Mouse (Mus musculus) lung, embryonic 14.5 days (tissue): ENCODE measurements around the gene Pdk2. TPM values are rescaled to one million over a fixed set of nuclear protein-coding genes. Genes with fewer than 3 reads are reported as not detected.

Experiments used
- ATAC-seq: fragments of 200-750 bp; cut with Nextera tagmentation; 2 replicates; pipeline ENCODE4 v1.8.0; 2017; ENCODE audit warnings: mild to moderate bottlenecking, moderate TSS enrichment, moderate library complexity; ENCODE audit not compliant: insufficient read depth
- DNase-seq: peaks from one replicate; pipeline ENCODE4 v3.0.0-alpha.2; 2015
- H3K27ac ChIP-seq: fragments of 300-500 bp; sonication (generic); 2 replicates; pipeline ENCODE4 v1.5.1; 2014; ENCODE audit warnings: low read depth, mild to moderate bottlenecking, moderate library complexity
- H3K27me3 ChIP-seq: fragments of 300-500 bp; sonication (generic); 2 replicates; pipeline ENCODE4 v1.6.1; 2014; ENCODE audit warnings: low read length, control low read depth; ENCODE audit not compliant: insufficient read depth
- H3K36me3 ChIP-seq: fragments of 300-500 bp; sonication (generic); 2 replicates; pipeline ENCODE4 v1.6.1; 2014; ENCODE audit warnings: control low read depth; ENCODE audit not compliant: insufficient read depth
- H3K4me1 ChIP-seq: fragments of 300-500 bp; sonication (generic); 2 replicates; pipeline ENCODE4 v1.6.1; 2014; ENCODE audit warnings: antibody characterized with exemption, control low read depth; ENCODE audit not compliant: insufficient read depth
- H3K4me2 ChIP-seq: fragments of 300-500 bp; sonication (generic); 2 replicates; pipeline ENCODE4 v1.6.1; 2014; ENCODE audit warnings: mild to moderate bottlenecking
- H3K4me3 ChIP-seq: fragments of 300-500 bp; sonication (generic); 2 replicates; pipeline ENCODE4 v1.5.1; 2014; ENCODE audit warnings: low read depth, low read length
- H3K9ac ChIP-seq: fragments of 300-500 bp; sonication (generic); 2 replicates; pipeline ENCODE4 v1.6.1; 2014
- H3K9me3 ChIP-seq: fragments of 300-500 bp; sonication (generic); 2 replicates; pipeline ENCODE4 v1.6.1; 2016; ENCODE audit warnings: low read depth, low read length, control low read depth
- CTCF ChIP-seq: IDR thresholded peaks from 2 replicates; pipeline ENCODE4 v1.5.1; 2016; ENCODE audit warnings: antibody characterized with exemption, low read depth
- WGBS: fragments of 180-500 bp; shearing (Covaris S2); extraction: QIAGEN DNeasy Blood & Tissue Kit; methylation state at CpG from one replicate; pipeline ENCODE4 v1.1.7; 2014; 5-methylcytosine and 5-hydroxymethylcytosine counted together
- polyA plus RNA-seq: library from polyadenylated mRNA; unstranded; fragments of >200 nt; fragmentation: Nextera tagmentation; extraction: Ambion mirVana; gene quantifications from 2 replicates; pipeline ENCODE4 v1.2.1, GENCODE M21; 2014

The Pdk2 gene
- polyA plus RNA-seq, 1 experiment from 2014 or later, result 24.5 TPM

GRCm38 (mm10) chr11:94987341-94987740 is 53.8 kb downstream of the Pdk2 start:
- no peaks in the 10 kb centered on the region for H3K36me3 ChIP-seq
- DNase-seq, result no peak
- no peak overlapping the region for H3K4me2 ChIP-seq
- whole genome bisulfite sequencing, result 40% methylated on average over 6 of the region's 6 CpGs
- H3K27ac ChIP-seq, result no peak overlapping the region
- H3K27me3 ChIP-seq, result no peaks in the 10 kb centered on the region
- H3K4me3 ChIP-seq, result no peak overlapping the region
- no peak for TF ChIP-seq CTCF
- no peak overlapping the region for H3K9ac ChIP-seq
- ATAC-seq, result no peak
- H3K9me3 ChIP-seq, result no peaks in the 10 kb centered on the region
- peaks cover 19% of the 10 kb centered on the region for H3K4me1 ChIP-seq

- H3K4me2 ChIP-seq, result no peak overlapping the region
- no peaks in the 10 kb centered on the region for H3K27me3 ChIP-seq
- no peak overlapping the region for H3K9ac ChIP-seq
- H3K9me3 ChIP-seq, result no peaks in the 10 kb centered on the region
- DNase-seq (no peak), ATAC-seq (no peak)
- peaks cover 16% of the 10 kb centered on the region for H3K4me1 ChIP-seq
- H3K27ac ChIP-seq, result no peak overlapping the region
- 60% methylated on average over 2 of the region's 2 CpGs for WGBS
- no peak overlapping the region for H3K4me3 ChIP-seq
- no peaks in the 10 kb centered on the region for H3K36me3 ChIP-seq
- TF ChIP-seq CTCF, result no peak
Observed at GRCm38 (mm10) chr11:94986435-94986834, 54.7 kb downstream of the Pdk2 start.

GRCm38 (mm10) chr11:94985822-94986221 is 55.3 kb downstream of the Pdk2 start:
- H3K9ac ChIP-seq, result no peak overlapping the region
- no peak for TF ChIP-seq CTCF

GRCm38 (mm10) chr11:94985140-94985539 is 56.0 kb downstream of the Pdk2 start:
- H3K27me3 ChIP-seq, result no peaks in the 10 kb centered on the region
- H3K9me3 ChIP-seq, result no peaks in the 10 kb centered on the region
- no peak overlapping the region for H3K4me2 ChIP-seq
- peaks cover 12% of the 10 kb centered on the region for H3K4me1 ChIP-seq
- no peak overlapping the region for H3K9ac ChIP-seq
- H3K4me3 ChIP-seq, result no peak overlapping the region
- ATAC-seq (no peak), DNase-seq (peak; percentile 51)
- H3K27ac ChIP-seq, result no peak overlapping the region
- no peak for TF ChIP-seq CTCF
- H3K36me3 ChIP-seq, result no peaks in the 10 kb centered on the region
- 11% methylated on average over 1 of the region's 1 CpGs for WGBS

More at GRCm38 (mm10) chr11:94985822-94986221, 55.3 kb downstream of the Pdk2 start:
- no peak for DNase-seq
- Histone ChIP-seq H3K4me1 (peaks cover 16% of the 10 kb centered on the region), H3K36me3 (no peaks in the 10 kb centered on the region), H3K27ac (no peak overlapping the region), H3K4me2 (no peak overlapping the region), H3K4me3 (no peak overlapping the region), H3K27me3 (no peaks in the 10 kb centered on the region), H3K9me3 (no peaks in the 10 kb centered on the region)
- no peak for ATAC-seq
- 68% methylated on average over 5 of the region's 5 CpGs for WGBS

GRCm38 (mm10) chr11:94979462-94980179 is 61.5 kb downstream of the Pdk2 start:
- no peaks in the 10 kb centered on the region for H3K27me3 ChIP-seq
- TF ChIP-seq CTCF, result no peak
- H3K9ac ChIP-seq, result peak overlapping the region; percentile 1; the same call in 1 of the 2 replicates
- H3K4me3 ChIP-seq, result no peak overlapping the region
- no peak overlapping the region for H3K27ac ChIP-seq
- DNase-seq (no peak), ATAC-seq (no peak)
- no peaks in the 10 kb centered on the region for H3K36me3 ChIP-seq
- 73% methylated on average over 11 of the region's 11 CpGs for WGBS
- peaks cover 2% of the 10 kb centered on the region; the same call in 1 of the 2 replicates for H3K4me1 ChIP-seq
- no peaks in the 10 kb centered on the region for H3K9me3 ChIP-seq
- H3K4me2 ChIP-seq, result peak overlapping the region; percentile 55

GRCm38 (mm10) chr11:94978947-94979346 is 62.2 kb downstream of the Pdk2 start:
- WGBS, result under 1% methylated on average over 20 of the region's 20 CpGs
- TF ChIP-seq CTCF, result peak; percentile 100
- no peaks in the 10 kb centered on the region for H3K9me3 ChIP-seq
- peak overlapping the region; percentile 55 for H3K4me2 ChIP-seq
- peaks cover 2% of the 10 kb centered on the region; the same call in 1 of the 2 replicates for H3K4me1 ChIP-seq
- peak; percentile 93 for ATAC-seq
- DNase-seq, result peak; percentile 98
- H3K27me3 ChIP-seq, result no peaks in the 10 kb centered on the region
- no peaks in the 10 kb centered on the region for H3K36me3 ChIP-seq
- H3K27ac ChIP-seq, result no peak overlapping the region
- H3K9ac ChIP-seq, result peak overlapping the region; percentile 1; the same call in 1 of the 2 replicates
- peak overlapping the region; percentile 17 for H3K4me3 ChIP-seq

- 34% methylated on average over 9 of the region's 9 CpGs for WGBS
- H3K4me3 ChIP-seq, result peak overlapping the region; percentile 17
- peak; percentile 44; the same call in 1 of the 2 replicates for ATAC-seq
Observed at GRCm38 (mm10) chr11:94978178-94978915, 62.8 kb downstream of the Pdk2 start.

More at GRCm38 (mm10) chr11:94978178-94978915, 62.8 kb downstream of the Pdk2 start:
- H3K27me3 ChIP-seq, result no peaks in the 10 kb centered on the region
- H3K36me3 ChIP-seq, result no peaks in the 10 kb centered on the region
- DNase-seq, result no peak
- TF ChIP-seq CTCF, result no peak
- no peak overlapping the region for H3K27ac ChIP-seq
- H3K9ac ChIP-seq, result no peak overlapping the region
- H3K4me2 ChIP-seq, result peak overlapping the region; percentile 55
- H3K9me3 ChIP-seq, result no peaks in the 10 kb centered on the region
- peaks cover 2% of the 10 kb centered on the region; the same call in 1 of the 2 replicates for H3K4me1 ChIP-seq

Other genes with a start within 250 kb of the Pdk2 start
- gene Col1a1, start 105.1 kb downstream of the Pdk2 start, polyA plus RNA-seq, result 1,035 and 1,062 TPM in 2 replicates
- gene Hils1, start 73.8 kb downstream of the Pdk2 start, polyA plus RNA-seq, result not detected in 2 replicates
- 0.35 TPM in 1 of 2 replicates, not detected in the other for gene Sgca, start 65.0 kb downstream of the Pdk2 start, polyA plus RNA-seq
- gene Ppp1r9b, start 50.3 kb downstream of the Pdk2 start, polyA plus RNA-seq, result 13.0 and 14.3 TPM in 2 replicates
- gene Samd14, start 31.5 kb downstream of the Pdk2 start, polyA plus RNA-seq, result 22.7 and 24.5 TPM in 2 replicates
- 27.1 and 28.4 TPM in 2 replicates for gene Itga3, start 35.4 kb upstream of the Pdk2 start, polyA plus RNA-seq
- gene Dlx3, start 78.8 kb upstream of the Pdk2 start, polyA plus RNA-seq, result 0.11 and 0.18 TPM in 2 replicates
- 0.31 and 0.57 TPM in 2 replicates for gene Dlx4, start 104.9 kb upstream of the Pdk2 start, polyA plus RNA-seq
- not detected in 2 replicates for gene Tac4, start 220.2 kb upstream of the Pdk2 start, polyA plus RNA-seq